ENCODE assay signal across 8 mouse cellular contexts in genomic region chr7:96796033-96796741, GRCm38 (mm10).
DNase-seq lines count a peak whose midpoint lies in the region; ATAC-seq and TF ChIP-seq lines count a peak whose summit lies in the region.

No protein-coding gene starts in this region.

- peaks cover 4% of the 10 kb centered on the region; the same call in 1 of the 2 replicates for H3K4me1 ChIP-seq in embryonic facial prominence, embryonic 11.5 days (ENCODE audit: control insufficient read depth, insufficient read depth, low read length)
- peaks cover 17% of the 10 kb centered on the region; the same call in 1 of the 2 replicates for H3K4me1 ChIP-seq in kidney, adult 2 months (ENCODE audit: control insufficient read depth, insufficient read depth, low read length)
- peaks cover 18% of the 10 kb centered on the region for H3K4me1 ChIP-seq in midbrain, embryonic 16.5 days (ENCODE audit: control insufficient read depth, insufficient read depth, low read length)
- peaks cover 3% of the 10 kb centered on the region; the same call in 1 of the 2 replicates for H3K4me1 ChIP-seq in testis, adult 2 months (ENCODE audit: control insufficient read depth, insufficient read depth, low read length)

- intact Hi-C loops in left cerebral cortex, postnatal 36 days (cut with DNase I) = no loop called here

- DNase-seq in adrenal gland, postnatal 4 days (ENCODE audit: low spot score in 2 of 2) = peak; percentile 41 to 63
- DNase-seq in embryonic facial prominence, embryonic 11.5 days (ENCODE audit: low spot score) = peak; percentile 56
- DNase-seq in heart, adult 18-20 months = peak; percentile 66 to 71
- DNase-seq in kidney, adult 2 months = peak; percentile 94
- peak; percentile 74 to 81 for DNase-seq in left cerebral cortex, postnatal 36 days (ENCODE audit: low spot score in 2 of 2)
- no peak for DNase-seq in thymus, postnatal 10 days (ENCODE audit: low spot score in 2 of 2)

- H3K9me3 ChIP-seq in embryonic facial prominence, embryonic 11.5 days (replicated peaks; ENCODE audit: control insufficient read depth, low read length) = no peaks in the 10 kb centered on the region
- H3K9me3 ChIP-seq in midbrain, embryonic 16.5 days (replicated peaks; ENCODE audit: control insufficient read depth, low read length, poor library complexity, severe bottlenecking) = no peaks in the 10 kb centered on the region

- no peaks in the 10 kb centered on the region for H3K27me3 ChIP-seq in embryonic facial prominence, embryonic 11.5 days (ENCODE audit: control insufficient read depth, insufficient read depth, low read length)
- no peaks in the 10 kb centered on the region for H3K27me3 ChIP-seq in kidney, adult 2 months (replicated peaks; ENCODE audit: control insufficient read depth, insufficient read depth, low read length)
- H3K27me3 ChIP-seq in midbrain, embryonic 16.5 days (ENCODE audit: control insufficient read depth, insufficient read depth, low read depth, low read length) = no peaks in the 10 kb centered on the region
- no peaks in the 10 kb centered on the region for H3K27me3 ChIP-seq in testis, adult 2 months (ENCODE audit: control insufficient read depth, insufficient read depth, low read length)

- no peaks in the 10 kb centered on the region for H3K36me3 ChIP-seq in embryonic facial prominence, embryonic 11.5 days (replicated peaks; ENCODE audit: control insufficient read depth, insufficient read depth, low read depth, low read length)
- no peaks in the 10 kb centered on the region for H3K36me3 ChIP-seq in kidney, adult 2 months (ENCODE audit: control insufficient read depth, insufficient read depth, low read length)
- no peaks in the 10 kb centered on the region for H3K36me3 ChIP-seq in midbrain, embryonic 16.5 days (ENCODE audit: control insufficient read depth, insufficient read depth, low read length)
- H3K36me3 ChIP-seq in testis, adult 2 months (ENCODE audit: control insufficient read depth, insufficient read depth, low read length) = no peaks in the 10 kb centered on the region

- ATAC-seq in embryonic facial prominence, embryonic 11.5 days (replicated peaks; ENCODE audit: insufficient number of reproducible peaks, low FRiP score, low TSS enrichment, low read depth) = no peak
- ATAC-seq in midbrain, embryonic 16.5 days = peak; percentile 87

- no peak for TF ChIP-seq CTCF in kidney, adult 2 months (conservative IDR thresholded peaks at IDR 0.05; ENCODE audit: insufficient read depth, insufficient read length, low read depth, low read length)
- TF ChIP-seq CTCF in testis, adult 2 months (IDR thresholded peaks at IDR 0.05; ENCODE audit: control insufficient read depth, insufficient read depth, insufficient replicate concordance, low read depth, low read length) = no peak

- H3K27ac ChIP-seq in embryonic facial prominence, embryonic 11.5 days (replicated peaks; ENCODE audit: low read depth, low read length) = peak overlapping the region; percentile 70
- peak overlapping the region; percentile 56 for H3K27ac ChIP-seq in kidney, adult 2 months (ENCODE audit: insufficient read depth, low read depth, low read length)
- peak overlapping the region; percentile 69 for H3K27ac ChIP-seq in midbrain, embryonic 16.5 days (ENCODE audit: low read length)
- peak overlapping the region; percentile 70 for H3K27ac ChIP-seq in testis, adult 2 months (ENCODE audit: control insufficient read depth, insufficient read depth, low read depth, low read length)

- WGBS in embryonic facial prominence, embryonic 11.5 days = 41% methylated on average over 9 of the region's 9 CpGs
- 17% methylated on average over 9 of the region's 9 CpGs for WGBS in kidney, adult 2 months
- 29% methylated on average over 9 of the region's 9 CpGs for WGBS in midbrain, embryonic 16.5 days

- TF ChIP-seq POLR2A in kidney, adult 2 months (IDR thresholded peaks at IDR 0.05; ENCODE audit: low read depth, low read length) = no peak
- TF ChIP-seq POLR2A in testis, adult 2 months (IDR thresholded peaks at IDR 0.05; ENCODE audit: control insufficient read depth, low read depth, low read length) = no peak

- no peak overlapping the region for H3K4me3 ChIP-seq in embryonic facial prominence, embryonic 11.5 days (ENCODE audit: low read depth, low read length)
- H3K4me3 ChIP-seq in kidney, adult 2 months (ENCODE audit: insufficient read depth, low read depth, low read length) = no peak overlapping the region
- H3K4me3 ChIP-seq in midbrain, embryonic 16.5 days (ENCODE audit: low read depth, low read length) = no peak overlapping the region
- no peak overlapping the region for H3K4me3 ChIP-seq in testis, adult 2 months (ENCODE audit: control insufficient read depth, low read depth, low read length)

- H3K4me2 ChIP-seq in embryonic facial prominence, embryonic 11.5 days (ENCODE audit: low read depth, low read length) = no peak overlapping the region
- no peak overlapping the region for H3K4me2 ChIP-seq in midbrain, embryonic 16.5 days (ENCODE audit: low read length)

- no peak overlapping the region for H3K9ac ChIP-seq in embryonic facial prominence, embryonic 11.5 days (replicated peaks; ENCODE audit: low read length)
- H3K9ac ChIP-seq in midbrain, embryonic 16.5 days (ENCODE audit: low read depth, low read length) = no peak overlapping the region

Comparison
In these comparisons a context has a peak if more than half of its experiments do, and no peak if none do; other contexts are left out.
1. DNase-seq: peak in adrenal gland, postnatal 4 days (2 of 2), embryonic facial prominence, embryonic 11.5 days (single experiment), heart, adult 18-20 months (2 of 2), kidney, adult 2 months (single experiment) and left cerebral cortex, postnatal 36 days (2 of 2); none in thymus, postnatal 10 days (0 of 2).
2. Peak in every context shown above with its lines, with median percentiles within 50 percentile points of each other: H3K27ac ChIP-seq.